Mouse (Mus musculus) lung, postnatal 0 days (tissue): ENCODE measurements around the gene Dync1h1. TPM values are rescaled to one million over a fixed set of nuclear protein-coding genes. Genes with fewer than 3 reads are reported as not detected.

Source experiments
- ATAC-seq: fragments of 200-750 bp; cut with Nextera tagmentation; 2 replicates; pipeline ENCODE4 v1.8.0; 2017; ENCODE audit warnings: moderate library complexity
- DNase-seq: peaks from one replicate; pipeline ENCODE4 v3.0.0-alpha.2; 2016; ENCODE audit warnings: low spot score
- H3K27ac ChIP-seq: fragments of 300-500 bp; sonication (generic); 2 replicates; pipeline ENCODE4 v1.5.1; 2014; ENCODE audit warnings: antibody characterized with exemption, mild to moderate bottlenecking, low read length, mixed read lengths
- H3K27me3 ChIP-seq: fragments of 300-500 bp; sonication (generic); replicated peaks from 2 replicates; pipeline ENCODE4 v1.6.1; 2014; ENCODE audit warnings: low read length, mixed read lengths; ENCODE audit not compliant: insufficient read depth
- H3K36me3 ChIP-seq: fragments of 300-500 bp; sonication (generic); 2 replicates; pipeline ENCODE4 v1.6.1; 2014; ENCODE audit warnings: low read length, mixed read lengths; ENCODE audit not compliant: insufficient read depth
- H3K4me1 ChIP-seq: fragments of 300-500 bp; sonication (generic); 2 replicates; pipeline ENCODE4 v1.6.1; 2014; ENCODE audit warnings: antibody characterized with exemption, low read depth, low read length, mixed read lengths; ENCODE audit not compliant: insufficient read depth
- H3K4me2 ChIP-seq: fragments of 300-500 bp; sonication (generic); replicated peaks from 2 replicates; pipeline ENCODE4 v1.6.1; 2014; ENCODE audit warnings: low read depth, mild to moderate bottlenecking, low read length, moderate library complexity, mixed read lengths
- H3K4me3 ChIP-seq: fragments of 300-500 bp; sonication (generic); 2 replicates; pipeline ENCODE4 v1.5.1; 2014; ENCODE audit warnings: low read depth, low read length
- H3K9ac ChIP-seq: fragments of 300-500 bp; sonication (generic); replicated peaks from 2 replicates; pipeline ENCODE4 v1.6.1; 2014; ENCODE audit warnings: low read depth, mild to moderate bottlenecking
- H3K9me3 ChIP-seq: fragments of 300-500 bp; sonication (generic); 2 replicates; pipeline ENCODE4 v1.6.1; 2016; ENCODE audit warnings: low read length, mixed read lengths
- CTCF ChIP-seq: IDR thresholded peaks from 2 replicates; pipeline ENCODE4 v1.5.1; 2016; ENCODE audit warnings: antibody characterized with exemption, mild to moderate bottlenecking
- EP300 ChIP-seq: IDR thresholded peaks from 2 replicates; pipeline ENCODE4 v1.6.1; 2016; ENCODE audit warnings: antibody characterized with exemption, mild to moderate bottlenecking, control low read depth
- WGBS: fragments of 180-500 bp; shearing (Covaris S2); extraction: QIAGEN DNeasy Blood & Tissue Kit; methylation state at CpG from one replicate; pipeline ENCODE4 v1.1.7; 2014; 5-methylcytosine and 5-hydroxymethylcytosine counted together
- polyA plus RNA-seq: library from polyadenylated mRNA; unstranded; fragments of >200 nt; fragmentation: Nextera tagmentation; extraction: Ambion mirVana; gene quantifications from 2 replicates; pipeline ENCODE4 v1.2.1, GENCODE M21; 2015

The Dync1h1 gene
- polyA plus RNA-seq, 1 experiment from 2014 or later = 34.7 TPM

DNA sequence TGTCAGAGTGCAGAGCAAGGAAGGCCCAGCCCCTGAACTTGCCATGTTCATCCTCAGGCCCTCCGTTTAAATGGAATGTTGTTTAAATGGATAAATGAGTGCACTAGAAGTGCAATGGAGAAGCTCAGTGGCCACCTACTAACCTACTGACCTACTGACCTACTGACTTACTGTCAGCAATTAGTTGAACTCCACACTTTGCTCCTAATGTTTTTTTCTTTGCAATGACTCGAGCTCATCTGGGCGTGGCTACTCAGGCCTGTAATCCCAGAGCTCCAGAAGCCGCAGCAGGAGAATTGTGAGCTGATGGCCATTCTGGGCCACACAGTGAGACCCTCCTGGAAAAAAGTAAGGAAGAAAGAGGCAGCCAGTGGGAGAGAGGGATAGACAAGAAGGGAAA lies 25.3 kb upstream of the Dync1h1 start:
- peaks cover 19% of the 10 kb centered on the region; the same call in 1 of the 2 replicates for H3K36me3 ChIP-seq
- TF ChIP-seq CTCF = no peak
- no peak for TF ChIP-seq EP300
- DNase-seq (no peak), ATAC-seq (no peak)
- no peak overlapping the region for H3K4me3 ChIP-seq
- no peak overlapping the region for H3K27ac ChIP-seq
- H3K4me2 ChIP-seq = no peak overlapping the region
- no peaks in the 10 kb centered on the region for H3K27me3 ChIP-seq
- H3K4me1 ChIP-seq = no peaks in the 10 kb centered on the region
- H3K9ac ChIP-seq = no peak overlapping the region
- 70% methylated on average over 4 of the region's 4 CpGs for WGBS
- no peaks in the 10 kb centered on the region for H3K9me3 ChIP-seq

DNA sequence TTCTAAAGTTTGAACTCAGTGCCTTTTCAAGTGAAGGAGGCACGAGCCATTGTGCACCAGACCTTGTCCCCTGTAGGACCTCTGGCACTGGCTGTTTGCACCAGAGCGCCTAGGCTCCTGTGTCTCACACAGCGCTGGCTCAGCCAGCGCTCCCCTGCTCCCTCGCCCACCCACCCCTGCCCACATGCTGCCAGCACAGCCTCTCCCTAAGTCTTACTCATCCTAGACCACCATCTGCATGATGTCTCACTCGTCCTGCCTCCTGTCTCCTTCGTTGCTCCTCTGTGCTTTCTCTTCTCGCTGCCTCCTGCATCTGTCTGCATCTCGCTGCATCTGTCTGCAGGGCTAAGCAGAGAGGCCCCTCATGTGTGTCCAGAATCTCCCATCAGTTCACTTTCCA lies 22.9 kb upstream of the Dync1h1 start:
- DNase-seq = no peak
- Histone ChIP-seq H3K9me3 (no peaks in the 10 kb centered on the region), H3K9ac (no peak overlapping the region), H3K4me3 (no peak overlapping the region), H3K4me1 (no peaks in the 10 kb centered on the region), H3K36me3 (peaks cover 15% of the 10 kb centered on the region; the same call in 1 of the 2 replicates), H3K27me3 (no peaks in the 10 kb centered on the region), H3K27ac (no peak overlapping the region), H3K4me2 (no peak overlapping the region)
- WGBS = 80% methylated on average over 9 of the region's 9 CpGs
- no peak for ATAC-seq
- no peak for TF ChIP-seq CTCF
- TF ChIP-seq EP300 = no peak

DNA sequence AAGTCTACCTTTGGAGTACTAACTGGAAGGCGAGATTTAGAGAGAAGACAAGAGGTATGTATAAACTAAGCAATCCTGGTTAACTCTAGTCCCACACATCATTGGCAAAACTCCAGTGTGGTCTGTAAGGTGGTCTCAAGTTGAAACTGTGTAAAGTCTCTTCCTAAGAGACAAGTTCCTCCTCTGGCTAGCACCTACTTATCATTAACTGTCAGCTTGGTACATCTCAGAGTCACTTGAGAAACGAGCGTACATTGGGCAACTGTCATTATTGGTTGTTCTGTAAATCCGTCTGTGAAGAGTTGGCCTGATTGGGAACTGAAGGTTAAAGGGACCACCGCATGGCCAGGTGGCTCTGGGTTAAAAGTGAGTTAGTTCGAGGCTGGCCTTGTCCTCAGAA lies 12.6 kb upstream of the Dync1h1 start:
- no peak overlapping the region for H3K27ac ChIP-seq
- ATAC-seq (no peak), DNase-seq (no peak)
- H3K4me1 ChIP-seq = peaks cover 6% of the 10 kb centered on the region
- H3K4me2 ChIP-seq = no peak overlapping the region
- WGBS = 74% methylated on average over 6 of the region's 6 CpGs
- no peaks in the 10 kb centered on the region for H3K27me3 ChIP-seq
- no peak overlapping the region for H3K4me3 ChIP-seq
- no peaks in the 10 kb centered on the region for H3K9me3 ChIP-seq
- no peak overlapping the region for H3K9ac ChIP-seq
- no peak for TF ChIP-seq EP300
- TF ChIP-seq CTCF = no peak
- no peaks in the 10 kb centered on the region for H3K36me3 ChIP-seq

DNA sequence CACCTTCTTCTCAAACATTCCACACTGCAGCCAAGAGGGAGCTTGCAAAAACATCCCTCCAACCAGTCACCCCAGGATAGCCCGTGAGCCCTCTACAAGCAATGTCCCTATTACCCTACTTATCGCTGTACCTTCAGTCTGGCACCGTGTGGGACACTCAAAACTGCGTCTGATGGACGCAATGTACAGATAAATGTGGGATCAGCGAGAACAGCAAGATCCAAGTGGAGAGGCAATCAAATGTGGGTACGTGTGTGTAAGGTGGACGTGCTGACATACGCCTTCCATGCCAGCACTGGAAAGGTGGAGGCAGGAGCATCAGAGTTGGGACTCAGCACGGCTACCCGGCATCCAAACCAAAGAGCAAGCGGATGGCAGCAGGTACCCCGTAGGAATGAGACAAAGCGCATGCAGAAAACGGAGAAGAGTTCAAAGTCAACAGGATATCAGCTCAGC lies 10.4 kb upstream of the Dync1h1 start:
- H3K4me2 ChIP-seq = peak overlapping the region; percentile 83
- TF ChIP-seq EP300 = no peak
- no peak for TF ChIP-seq CTCF
- peak overlapping the region; percentile 78 for H3K9ac ChIP-seq
- peaks cover 6% of the 10 kb centered on the region for H3K4me1 ChIP-seq
- no peaks in the 10 kb centered on the region for H3K36me3 ChIP-seq
- H3K9me3 ChIP-seq = no peaks in the 10 kb centered on the region
- 2% methylated on average over 15 of the region's 15 CpGs for WGBS
- no peaks in the 10 kb centered on the region for H3K27me3 ChIP-seq
- peak overlapping the region; percentile 63 for H3K4me3 ChIP-seq
- peak overlapping the region; percentile 96 for H3K27ac ChIP-seq
- ATAC-seq = peak; percentile 12
- DNase-seq = peak; percentile 38

DNA sequence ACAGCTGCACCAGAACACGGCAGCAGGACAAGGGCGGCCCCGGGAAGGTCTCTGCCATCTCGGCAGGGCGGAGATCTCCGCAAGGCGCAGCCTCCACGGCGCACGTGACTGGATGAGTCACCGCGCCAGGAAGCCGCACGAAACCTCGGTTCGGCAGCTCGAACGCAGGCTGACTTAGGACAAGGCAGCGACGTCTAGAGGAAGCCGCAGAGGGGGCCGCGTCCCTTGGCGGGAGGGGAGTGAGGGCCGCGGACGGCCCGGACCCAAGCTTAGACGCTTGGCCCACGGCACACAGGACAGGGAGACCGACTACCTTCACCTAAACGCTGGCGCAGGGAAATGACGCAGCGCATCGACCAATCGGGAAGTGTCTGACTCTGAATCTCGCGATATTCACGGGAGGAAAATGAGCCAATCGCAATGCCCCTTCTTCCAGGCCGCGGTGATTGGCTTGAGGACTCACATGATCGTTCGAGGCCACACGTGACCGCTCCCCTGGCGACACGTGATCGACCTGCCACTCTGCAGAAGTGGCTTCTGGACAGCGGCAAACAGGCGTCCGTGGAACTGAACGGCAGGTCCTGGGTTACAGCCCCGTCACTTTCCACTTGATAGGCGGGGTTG lies 9.9 kb upstream of the Dync1h1 start:
- H3K4me1 ChIP-seq = peaks cover 6% of the 10 kb centered on the region
- ATAC-seq = peak; percentile 97
- H3K9me3 ChIP-seq = no peaks in the 10 kb centered on the region
- peak overlapping the region; percentile 96 for H3K27ac ChIP-seq
- WGBS = under 1% methylated on average over 56 of the region's 56 CpGs
- H3K4me3 ChIP-seq = peak overlapping the region; percentile 63
- no peaks in the 10 kb centered on the region for H3K36me3 ChIP-seq
- H3K4me2 ChIP-seq = peak overlapping the region; percentile 83
- TF ChIP-seq EP300 = peak; percentile 92
- peak; percentile 12; the same call in 1 of the 2 replicates for TF ChIP-seq CTCF
- no peaks in the 10 kb centered on the region for H3K27me3 ChIP-seq
- H3K9ac ChIP-seq = peak overlapping the region; percentile 78
- peak; percentile 100 for DNase-seq

DNA sequence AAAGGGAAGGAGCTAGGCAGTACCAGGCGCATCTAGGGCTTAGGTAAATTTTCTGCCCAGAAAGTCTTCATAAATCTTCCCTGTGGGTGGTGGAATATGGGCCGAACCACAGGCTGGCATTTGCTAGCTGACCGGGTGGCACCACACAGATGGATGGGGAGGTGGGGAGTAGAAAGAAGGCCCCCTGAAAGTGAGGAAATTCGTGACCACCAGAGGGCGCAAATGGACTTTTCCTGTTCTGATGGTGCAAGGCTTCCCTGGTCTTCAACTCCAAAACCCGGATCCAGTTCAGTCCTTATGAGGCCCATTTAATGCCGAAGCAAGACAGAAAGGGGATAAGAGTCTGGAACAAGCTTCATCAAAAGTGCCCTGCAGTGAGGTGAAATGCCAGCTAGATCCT lies 2.7 kb upstream of the Dync1h1 start:
- WGBS = 9% methylated on average over 7 of the region's 7 CpGs
- ATAC-seq = no peak
- no peaks in the 10 kb centered on the region for H3K27me3 ChIP-seq
- H3K4me2 ChIP-seq = no peak overlapping the region
- TF ChIP-seq CTCF (peak; percentile 80), EP300 (no peak)
- H3K36me3 ChIP-seq = no peaks in the 10 kb centered on the region
- no peak overlapping the region for H3K4me3 ChIP-seq
- H3K4me1 ChIP-seq = peaks cover 2% of the 10 kb centered on the region; the same call in 1 of the 2 replicates
- DNase-seq = peak; percentile 71
- H3K27ac ChIP-seq = no peak overlapping the region
- H3K9me3 ChIP-seq = no peaks in the 10 kb centered on the region
- no peak overlapping the region for H3K9ac ChIP-seq
